Mouse (Mus musculus) G1E (cell line): ENCODE data around the gene Aff3.

Experiments
- CTCF ChIP-seq: IDR thresholded peaks from 2 replicates; pipeline ENCODE4 v1.5.1; 2012; ENCODE audit warnings: low read depth, low read length, inconsistent platforms, mixed read lengths
- GATA1 ChIP-seq: IDR thresholded peaks from 2 replicates; pipeline ENCODE4 v1.6.1; 2012; ENCODE audit warnings: borderline replicate concordance, low read length, inconsistent platforms, mixed read lengths
- GATA2 ChIP-seq: IDR thresholded peaks from 2 replicates; pipeline ENCODE4 v1.6.1; 2012; ENCODE audit warnings: low read depth, low read length, inconsistent platforms, borderline replicate concordance
- POLR2AphosphoS5 ChIP-seq: IDR thresholded peaks from 2 replicates; pipeline ENCODE4 v1.6.1; 2012; ENCODE audit warnings: low read depth, low read length, inconsistent platforms; ENCODE audit not compliant: insufficient replicate concordance
- TAL1 ChIP-seq: conservative IDR thresholded peaks from 2 replicates; pipeline ENCODE4 v1.6.1; 2012; ENCODE audit warnings: low read depth, low read length, inconsistent platforms, mixed read lengths

DNA sequence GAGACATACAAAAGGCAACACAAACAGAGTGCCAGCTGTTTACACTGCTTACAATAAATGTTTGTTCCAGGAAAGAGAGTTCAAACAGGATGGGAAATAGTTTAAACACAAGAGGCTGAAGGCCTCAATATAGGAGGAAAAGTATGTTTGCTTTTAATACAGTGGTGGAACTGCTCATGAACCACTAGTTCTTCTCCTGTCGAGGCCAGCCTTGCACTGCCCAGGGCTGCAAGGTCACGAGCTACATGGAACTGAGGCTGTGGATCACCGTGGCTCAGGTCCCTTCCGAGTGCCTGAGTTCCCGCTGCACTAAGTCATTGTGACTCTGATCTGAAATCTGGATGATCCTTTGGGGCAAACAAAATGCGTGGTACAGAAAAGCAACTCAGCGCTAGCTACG lies 73.6 kb downstream of the Aff3 start:
- TF ChIP-seq GATA1 (no peak), CTCF (no peak), POLR2AphosphoS5 (no peak), TAL1 (no peak), GATA2 (no peak)
